Mouse (Mus musculus) intestine, postnatal 0 days (tissue): ENCODE results near the gene Samd1. TPM values are rescaled to one million over a fixed set of nuclear protein-coding genes. Genes with fewer than 3 reads are reported as not detected.
"Not testable (repeated sequence)": the region's sequence is repeated elsewhere in the genome, so short reads cannot be mapped to it uniquely, and the experiment has no call there.

ENCODE experiments used
- ATAC-seq: fragments of 200-750 bp; cut with Nextera tagmentation; 2 replicates; pipeline ENCODE4 v1.8.0; 2017; ENCODE audit warnings: mild to moderate bottlenecking, moderate TSS enrichment, moderate library complexity
- H3K27ac ChIP-seq: fragments of 300-500 bp; sonication (generic); 2 replicates; pipeline ENCODE4 v1.5.1; 2014; ENCODE audit warnings: mild to moderate bottlenecking, low read depth, low read length, moderate library complexity
- H3K27me3 ChIP-seq: fragments of 300-500 bp; sonication (generic); replicated peaks from 2 replicates; pipeline ENCODE4 v1.6.1; 2014; ENCODE audit warnings: low read length, mixed read lengths; ENCODE audit not compliant: control insufficient read depth, insufficient read depth
- H3K36me3 ChIP-seq: fragments of 300-500 bp; sonication (generic); 2 replicates; pipeline ENCODE4 v1.6.1; 2014; ENCODE audit warnings: mild to moderate bottlenecking, moderate library complexity; ENCODE audit not compliant: control insufficient read depth, insufficient read depth
- H3K4me1 ChIP-seq: fragments of 300-500 bp; sonication (generic); replicated peaks from 2 replicates; pipeline ENCODE4 v1.6.1; 2014; ENCODE audit warnings: antibody characterized with exemption, low read length, mixed read lengths; ENCODE audit not compliant: control insufficient read depth, insufficient read depth
- H3K4me2 ChIP-seq: fragments of 300-500 bp; sonication (generic); replicated peaks from 2 replicates; pipeline ENCODE4 v1.6.1; 2014; ENCODE audit warnings: low read depth, mild to moderate bottlenecking, moderate library complexity
- H3K4me3 ChIP-seq: fragments of 300-500 bp; sonication (generic); 2 replicates; pipeline ENCODE4 v1.5.1; 2014; ENCODE audit warnings: low read depth, low read length
- H3K9ac ChIP-seq: fragments of 300-500 bp; sonication (generic); 2 replicates; pipeline ENCODE4 v1.6.1; 2014; ENCODE audit warnings: mild to moderate bottlenecking, low read depth, low read length
- H3K9me3 ChIP-seq: fragments of 300-500 bp; sonication (generic); 2 replicates; pipeline ENCODE4 v1.6.1; 2016; ENCODE audit warnings: mixed run types; ENCODE audit not compliant: control insufficient read depth
- CTCF ChIP-seq: sonication (generic); IDR thresholded peaks from 2 replicates; pipeline ENCODE4 v1.5.1; 2016; ENCODE audit warnings: low read depth, mild to moderate bottlenecking, control low read depth, antibody characterized with exemption, moderate library complexity
- WGBS: fragments of 180-500 bp; shearing (Covaris S2); extraction: QIAGEN DNeasy Blood & Tissue Kit; methylation state at CpG from one replicate; pipeline ENCODE4 v1.1.7; 2014; 5-methylcytosine and 5-hydroxymethylcytosine counted together
- polyA plus RNA-seq: library from polyadenylated mRNA; unstranded; fragments of >200 nt; fragmentation: Nextera tagmentation; extraction: Ambion mirVana; gene quantifications from 2 replicates; pipeline ENCODE4 v1.2.1, GENCODE M21; 2015

The Samd1 gene
- polyA plus RNA-seq, 1 experiment from 2014 or later: 4.5 TPM

- Histone ChIP-seq H3K27ac (no peak overlapping the region), H3K4me1 (no peaks in the 10 kb centered on the region), H3K9me3 (no peaks in the 10 kb centered on the region), H3K4me3 (no peak overlapping the region), H3K36me3 (peaks cover 29% of the 10 kb centered on the region), H3K4me2 (no peak overlapping the region), H3K9ac (no peak overlapping the region), H3K27me3 (no peaks in the 10 kb centered on the region)
- WGBS: 76% methylated on average over 8 of the region's 8 CpGs
- TF ChIP-seq CTCF: no peak
- no peak for ATAC-seq
These were observed 16.6 kb upstream of the Samd1 start for GRCm38 (mm10) chr8:83980845-83981244.

- Histone ChIP-seq H3K4me1 (no peaks in the 10 kb centered on the region), H3K9ac (no peak overlapping the region), H3K4me3 (no peak overlapping the region), H3K27me3 (no peaks in the 10 kb centered on the region), H3K4me2 (no peak overlapping the region), H3K9me3 (no peaks in the 10 kb centered on the region), H3K27ac (no peak overlapping the region), H3K36me3 (peaks cover 35% of the 10 kb centered on the region)
- WGBS: 95% methylated on average over 7 of the region's 7 CpGs
- TF ChIP-seq CTCF: no peak
- 0 out of 2 replicates have a peak, but pooled peaks have one; percentile 26 for ATAC-seq
These were observed 15.9 kb upstream of the Samd1 start for GRCm38 (mm10) chr8:83981533-83981932.

GRCm38 (mm10) chr8:83982449-83982848 is 15.0 kb upstream of the Samd1 start:
- no peak for TF ChIP-seq CTCF
- Histone ChIP-seq H3K36me3 (peaks cover 45% of the 10 kb centered on the region), H3K27ac (no peak overlapping the region; the same call in 1 of the 2 replicates), H3K9me3 (no peaks in the 10 kb centered on the region), H3K9ac (no peak overlapping the region), H3K4me1 (no peaks in the 10 kb centered on the region), H3K4me3 (no peak overlapping the region), H3K27me3 (no peaks in the 10 kb centered on the region), H3K4me2 (no peak overlapping the region)
- 72% methylated on average over 4 of the region's 4 CpGs for whole genome bisulfite sequencing
- no peak for ATAC-seq

- not testable (repeated sequence) for H3K9ac ChIP-seq, H3K9me3 ChIP-seq, H3K4me3 ChIP-seq, H3K27me3 ChIP-seq, H3K4me2 ChIP-seq, ATAC-seq, H3K4me1 ChIP-seq, H3K27ac ChIP-seq
- TF ChIP-seq CTCF: peak; percentile 48
- WGBS: 99% methylated on average over 2 of the region's 2 CpGs
- H3K36me3 ChIP-seq: peaks cover 52% of the 10 kb centered on the region
These were observed 14.2 kb upstream of the Samd1 start for GRCm38 (mm10) chr8:83983222-83983621.

GRCm38 (mm10) chr8:83989243-83989642 is 8.2 kb upstream of the Samd1 start:
- ATAC-seq: no peak
- Histone ChIP-seq H3K4me3 (no peak overlapping the region), H3K27ac (no peak overlapping the region), H3K4me2 (no peak overlapping the region), H3K36me3 (peaks cover 64% of the 10 kb centered on the region), H3K9ac (no peak overlapping the region), H3K9me3 (no peaks in the 10 kb centered on the region), H3K27me3 (no peaks in the 10 kb centered on the region), H3K4me1 (no peaks in the 10 kb centered on the region)
- no peak for TF ChIP-seq CTCF
- WGBS: 85% methylated on average over 7 of the region's 7 CpGs

- ATAC-seq: no peak
- Histone ChIP-seq H3K4me1 (no peaks in the 10 kb centered on the region), H3K4me2 (no peak overlapping the region), H3K27ac (no peak overlapping the region), H3K9ac (no peak overlapping the region), H3K9me3 (no peaks in the 10 kb centered on the region), H3K4me3 (no peak overlapping the region), H3K36me3 (peaks cover 64% of the 10 kb centered on the region), H3K27me3 (no peaks in the 10 kb centered on the region)
- whole genome bisulfite sequencing: 93% methylated on average over 14 of the region's 14 CpGs
- no peak for TF ChIP-seq CTCF
These were observed 7.3 kb upstream of the Samd1 start for GRCm38 (mm10) chr8:83990170-83990569.

GRCm38 (mm10) chr8:83992488-83992887 is 5.0 kb upstream of the Samd1 start:
- Histone ChIP-seq H3K27ac (no peak overlapping the region), H3K9me3 (no peaks in the 10 kb centered on the region), H3K27me3 (no peaks in the 10 kb centered on the region), H3K36me3 (peaks cover 47% of the 10 kb centered on the region), H3K4me1 (no peaks in the 10 kb centered on the region), H3K9ac (no peak overlapping the region), H3K4me3 (no peak overlapping the region), H3K4me2 (no peak overlapping the region)
- no peak for ATAC-seq
- WGBS: 87% methylated on average over 2 of the region's 2 CpGs
- TF ChIP-seq CTCF: no peak
